Mouse (Mus musculus) lung, adult 2 months (tissue): ENCODE measurements around the gene Nedd4.

Source experiments
- CTCF ChIP-seq: fragments of 200-500 bp; IDR thresholded peaks from 2 replicates; pipeline ENCODE4 v1.5.1; 2011; ENCODE audit warnings: mild to moderate bottlenecking, low read length, control low read depth; ENCODE audit not compliant: insufficient read depth
- POLR2A ChIP-seq: fragments of 200-500 bp; IDR thresholded peaks from 2 replicates; pipeline ENCODE4 v1.6.1; 2011; ENCODE audit warnings: low read depth, mild to moderate bottlenecking, control low read depth, low read length, borderline replicate concordance; ENCODE audit errors: extremely low read depth

- TF ChIP-seq POLR2A (no peak), CTCF (no peak)
These were observed 117.6 kb downstream of the Nedd4 start for GRCm38 (mm10) chr9:72779733-72780132.
